In genomic region chr3:130473970-130474369, GRCm38 (mm10) we compare ENCODE assay signal across 18 mouse cellular contexts.
DNase-seq lines count a peak whose midpoint lies in the region; ATAC-seq and TF ChIP-seq lines count a peak whose summit lies in the region.
"Had no signal": no experiment of that assay in that cellular context is flagged by ENCODE, and none has a peak within 500 bp of the region (broad histone marks: within the 10 kb centered on the region; RNA-seq: fewer than 3 reads in every experiment).

No protein-coding gene starts in this region.

- no peak overlapping the region for H3K9ac ChIP-seq in intestine, embryonic 14.5 days (ENCODE audit: low read length)
- no peak overlapping the region for H3K9ac ChIP-seq in intestine, postnatal 0 days (ENCODE audit: low read depth, low read length)
- no peak overlapping the region for H3K9ac ChIP-seq in lung, embryonic 16.5 days (ENCODE audit: low read length)
- no peak overlapping the region for H3K9ac ChIP-seq in embryonic facial prominence, embryonic 14.5 days (ENCODE audit: low read depth, low read length)
- H3K9ac ChIP-seq: forebrain, embryonic 15.5 days; heart, embryonic 12.5 days; hindbrain, embryonic 15.5 days had no signal

- H3K27me3 ChIP-seq in intestine, embryonic 14.5 days (replicated peaks; ENCODE audit: control insufficient read depth, insufficient read depth, low read length): no peaks in the 10 kb centered on the region
- H3K27me3 ChIP-seq in intestine, postnatal 0 days (replicated peaks; ENCODE audit: control insufficient read depth, insufficient read depth, low read length): no peaks in the 10 kb centered on the region
- H3K27me3 ChIP-seq in lung, embryonic 16.5 days (ENCODE audit: control insufficient read depth, insufficient read depth, low read depth, low read length): no peaks in the 10 kb centered on the region
- H3K27me3 ChIP-seq in embryonic facial prominence, embryonic 14.5 days (replicated peaks; ENCODE audit: control insufficient read depth, insufficient read depth, low read length): no peaks in the 10 kb centered on the region
- H3K27me3 ChIP-seq: forebrain, embryonic 15.5 days; heart, embryonic 12.5 days; hindbrain, embryonic 15.5 days had no signal

- no peak overlapping the region for H3K4me2 ChIP-seq in intestine, embryonic 14.5 days (ENCODE audit: low read length)
- no peak overlapping the region for H3K4me2 ChIP-seq in intestine, postnatal 0 days (replicated peaks; ENCODE audit: low read depth)
- H3K4me2 ChIP-seq in lung, embryonic 16.5 days (ENCODE audit: low read depth, low read length): peak overlapping the region; percentile 15; the same call in 1 of the 2 replicates
- no peak overlapping the region for H3K4me2 ChIP-seq in embryonic facial prominence, embryonic 14.5 days (ENCODE audit: low read depth, low read length)
- H3K4me2 ChIP-seq: forebrain, embryonic 15.5 days; heart, embryonic 12.5 days; hindbrain, embryonic 15.5 days had no signal

- H3K4me1 ChIP-seq in intestine, embryonic 14.5 days (replicated peaks; ENCODE audit: control insufficient read depth, insufficient read depth, low read length): peaks cover 9% of the 10 kb centered on the region
- H3K4me1 ChIP-seq in intestine, postnatal 0 days (replicated peaks; ENCODE audit: control insufficient read depth, insufficient read depth, low read length): no peaks in the 10 kb centered on the region
- peaks cover 8% of the 10 kb centered on the region for H3K4me1 ChIP-seq in lung, embryonic 16.5 days (replicated peaks; ENCODE audit: control insufficient read depth, insufficient read depth, low read length)
- peaks cover 7% of the 10 kb centered on the region; the same call in 1 of the 2 replicates for H3K4me1 ChIP-seq in embryonic facial prominence, embryonic 14.5 days (ENCODE audit: control insufficient read depth, insufficient read depth, low read length)
- H3K4me1 ChIP-seq: forebrain, embryonic 15.5 days; hindbrain, embryonic 10.5 days; hindbrain, embryonic 15.5 days had no signal

- H3K4me3 ChIP-seq in intestine, embryonic 14.5 days (ENCODE audit: low read depth, low read length): no peak overlapping the region
- no peak overlapping the region for H3K4me3 ChIP-seq in intestine, postnatal 0 days (ENCODE audit: low read depth, low read length)
- no peak overlapping the region for H3K4me3 ChIP-seq in lung, embryonic 16.5 days (ENCODE audit: low read length)
- no peak overlapping the region for H3K4me3 ChIP-seq in embryonic facial prominence, embryonic 14.5 days (ENCODE audit: low read depth, low read length)
- H3K4me3 ChIP-seq: forebrain, embryonic 15.5 days; heart, embryonic 12.5 days; hindbrain, embryonic 10.5 days; hindbrain, embryonic 15.5 days had no signal

- ATAC-seq in intestine, embryonic 14.5 days (replicated peaks; ENCODE audit: low FRiP score, low TSS enrichment, low read depth): 0 out of 2 replicates have a peak, but pooled peaks have one; percentile 15
- ATAC-seq in intestine, postnatal 0 days: no peak
- ATAC-seq in lung, embryonic 16.5 days (ENCODE audit: low read depth): peak; percentile 51
- no peak for ATAC-seq in embryonic facial prominence, embryonic 14.5 days (ENCODE audit: low read depth)
- ATAC-seq: forebrain, embryonic 15.5 days; inflammation-experienced regulatory T-cells, adult 6 months had no signal

- no peak for TF ChIP-seq CTCF in intestine, postnatal 0 days (IDR thresholded peaks at IDR 0.05; ENCODE audit: low read depth)

- DNase-seq in intestine, embryonic 14.5 days (ENCODE audit: low spot score): no peak
- no peak for DNase-seq in lung, postnatal 25 days (ENCODE audit: low spot score)
- peak; percentile 21 for DNase-seq in embryonic facial prominence, embryonic 14.5 days (ENCODE audit: low spot score)
- peak; percentile 69 for DNase-seq in mesoderm, embryonic 11.5 days (ENCODE audit: low read depth, low spot score)
- DNase-seq in kidney, postnatal 10 days: no peak
- DNase-seq: adrenal gland, adult 2 months; adrenal gland, postnatal 25 days; cerebellum, adult 18-20 months; cerebellum, adult 9-11 months; cerebellum, postnatal 36 days; gastrocnemius, postnatal 10 days had no signal

- H3K27ac ChIP-seq in intestine, embryonic 14.5 days (ENCODE audit: low read depth): no peak overlapping the region
- H3K27ac ChIP-seq in intestine, postnatal 0 days (ENCODE audit: low read depth, low read length): no peak overlapping the region
- H3K27ac ChIP-seq in lung, embryonic 16.5 days (ENCODE audit: low read length): no peak overlapping the region
- no peak overlapping the region for H3K27ac ChIP-seq in embryonic facial prominence, embryonic 14.5 days (replicated peaks; ENCODE audit: low read depth, low read length)
- H3K27ac ChIP-seq: forebrain, embryonic 15.5 days; hindbrain, embryonic 10.5 days; hindbrain, embryonic 15.5 days had no signal

- no peaks in the 10 kb centered on the region for H3K36me3 ChIP-seq in intestine, embryonic 14.5 days (ENCODE audit: control insufficient read depth, insufficient read depth, low read length)
- no peaks in the 10 kb centered on the region for H3K36me3 ChIP-seq in intestine, postnatal 0 days (ENCODE audit: control insufficient read depth, insufficient read depth)
- no peaks in the 10 kb centered on the region for H3K36me3 ChIP-seq in lung, embryonic 16.5 days (ENCODE audit: control insufficient read depth, insufficient read depth, low read length)
- no peaks in the 10 kb centered on the region for H3K36me3 ChIP-seq in embryonic facial prominence, embryonic 14.5 days (ENCODE audit: control insufficient read depth, insufficient read depth, low read length)
- H3K36me3 ChIP-seq: forebrain, embryonic 15.5 days; heart, embryonic 12.5 days; hindbrain, embryonic 10.5 days; hindbrain, embryonic 15.5 days had no signal

- no peaks in the 10 kb centered on the region for H3K9me3 ChIP-seq in intestine, embryonic 14.5 days (ENCODE audit: control insufficient read depth, low read length)
- H3K9me3 ChIP-seq in intestine, postnatal 0 days (ENCODE audit: control insufficient read depth): no peaks in the 10 kb centered on the region
- H3K9me3 ChIP-seq in lung, embryonic 16.5 days (ENCODE audit: control insufficient read depth, low read length): no peaks in the 10 kb centered on the region
- no peaks in the 10 kb centered on the region for H3K9me3 ChIP-seq in embryonic facial prominence, embryonic 14.5 days (ENCODE audit: control insufficient read depth, low read length)
- H3K9me3 ChIP-seq: forebrain, embryonic 15.5 days; heart, embryonic 12.5 days; hindbrain, embryonic 10.5 days; hindbrain, embryonic 15.5 days had no signal

- 19% methylated on average over 7 of the region's 7 CpGs for WGBS in intestine, embryonic 14.5 days
- WGBS in intestine, postnatal 0 days: 33% methylated on average over 7 of the region's 7 CpGs
- WGBS in lung, embryonic 16.5 days: 18% methylated on average over 7 of the region's 7 CpGs
- WGBS in embryonic facial prominence, embryonic 14.5 days: 51% methylated on average over 7 of the region's 7 CpGs

Comparison
In these comparisons a context has a peak if more than half of its experiments do, and no peak if none do; other contexts are left out.
1. ATAC-seq: peak in intestine, embryonic 14.5 days (single experiment) and lung, embryonic 16.5 days (single experiment); none in intestine, postnatal 0 days (single experiment) and embryonic facial prominence, embryonic 14.5 days (single experiment).
2. DNase-seq: peak in embryonic facial prominence, embryonic 14.5 days (single experiment) and mesoderm, embryonic 11.5 days (single experiment); none in intestine, embryonic 14.5 days (single experiment), lung, postnatal 25 days (single experiment) and kidney, postnatal 10 days (single experiment).